Mouse (Mus musculus) limb, embryonic 11.5 days (tissue): ENCODE results near the gene Slc13a4. TPM values are rescaled to one million over a fixed set of nuclear protein-coding genes. Genes with fewer than 3 reads are reported as not detected.

Experiments used
- ATAC-seq: fragments of 200-750 bp; cut with Nextera tagmentation; 2 replicates; pipeline ENCODE4 v1.8.0; 2017; ENCODE audit warnings: low read depth; ENCODE audit not compliant: insufficient number of reproducible peaks, low FRiP score, low TSS enrichment
- DNase-seq: peaks from one replicate; pipeline ENCODE4 v3.0.0-alpha.2; 2015; ENCODE audit warnings: low spot score
- H3K27ac ChIP-seq: fragments of 300-500 bp; sonication (generic); replicated peaks from 2 replicates; pipeline ENCODE4 v1.5.1; 2014; ENCODE audit warnings: low read depth, mild to moderate bottlenecking, low read length
- H3K27me3 ChIP-seq: fragments of 300-500 bp; sonication (generic); 2 replicates; pipeline ENCODE4 v1.6.1; 2014; ENCODE audit warnings: mild to moderate bottlenecking, low read length, mixed read lengths; ENCODE audit not compliant: control insufficient read depth, insufficient read depth
- H3K36me3 ChIP-seq: fragments of 300-500 bp; sonication (generic); 2 replicates; pipeline ENCODE4 v1.6.1; 2014; ENCODE audit warnings: mild to moderate bottlenecking, low read length, moderate library complexity, mixed read lengths; ENCODE audit not compliant: control insufficient read depth, insufficient read depth
- H3K4me1 ChIP-seq: fragments of 300-500 bp; sonication (generic); 2 replicates; pipeline ENCODE4 v1.6.1; 2014; ENCODE audit warnings: low read length, mixed read lengths; ENCODE audit not compliant: control insufficient read depth, insufficient read depth
- H3K4me2 ChIP-seq: fragments of 300-500 bp; sonication (generic); 2 replicates; pipeline ENCODE4 v1.6.1; 2014; ENCODE audit warnings: low read depth, mild to moderate bottlenecking, moderate library complexity; ENCODE audit not compliant: severe bottlenecking
- H3K4me3 ChIP-seq: fragments of 300-500 bp; sonication (generic); 2 replicates; pipeline ENCODE4 v1.5.1; 2014; ENCODE audit warnings: low read depth, low read length
- H3K9ac ChIP-seq: fragments of 300-500 bp; sonication (generic); 2 replicates; pipeline ENCODE4 v1.6.1; 2014; ENCODE audit warnings: mild to moderate bottlenecking, low read length
- H3K9me3 ChIP-seq: fragments of 300-500 bp; sonication (generic); 2 replicates; pipeline ENCODE4 v1.6.1; 2016; ENCODE audit warnings: low read length; ENCODE audit not compliant: control insufficient read depth
- WGBS: fragments of 180-500 bp; shearing (Covaris S2); extraction: QIAGEN DNeasy Blood & Tissue Kit; methylation state at CpG from one replicate; pipeline ENCODE4 v1.1.7; 2014; 5-methylcytosine and 5-hydroxymethylcytosine counted together
- polyA plus RNA-seq: library from polyadenylated mRNA; unstranded; fragments of >200 nt; fragmentation: Nextera tagmentation; extraction: Ambion mirVana; gene quantifications from 2 replicates; pipeline ENCODE4 v1.2.1, GENCODE M21; 2014

Slc13a4 gene
- polyA plus RNA-seq, 1 experiment from 2014 or later: 0.13 TPM

- Histone ChIP-seq H3K27ac (no peak overlapping the region), H3K27me3 (no peaks in the 10 kb centered on the region), H3K36me3 (peaks cover 9% of the 10 kb centered on the region; the same call in 1 of the 2 replicates), H3K4me1 (peaks cover 9% of the 10 kb centered on the region), H3K4me3 (no peak overlapping the region), H3K9me3 (no peaks in the 10 kb centered on the region), H3K4me2 (no peak overlapping the region), H3K9ac (no peak overlapping the region)
- ATAC-seq: no peak
- 97% methylated on average over 2 of the region's 2 CpGs for WGBS
- no peak for DNase-seq
These were observed 49.0 kb downstream of the Slc13a4 start for GRCm38 (mm10) chr6:35258922-35259321.

- DNase-seq: no peak
- Histone ChIP-seq H3K9ac (no peak overlapping the region), H3K4me2 (no peak overlapping the region), H3K36me3 (peaks cover 5% of the 10 kb centered on the region; the same call in 1 of the 2 replicates), H3K9me3 (no peaks in the 10 kb centered on the region), H3K27ac (no peak overlapping the region), H3K27me3 (no peaks in the 10 kb centered on the region), H3K4me1 (peaks cover 15% of the 10 kb centered on the region), H3K4me3 (no peak overlapping the region)
- ATAC-seq: no peak
- WGBS: 85% methylated on average over 13 of the region's 13 CpGs
These were observed 50.2 kb downstream of the Slc13a4 start for GRCm38 (mm10) chr6:35257626-35258190.

GRCm38 (mm10) chr6:35256691-35257090 lies 51.2 kb downstream of the Slc13a4 start:
- Histone ChIP-seq H3K27me3 (no peaks in the 10 kb centered on the region), H3K27ac (no peak overlapping the region), H3K4me1 (peaks cover 15% of the 10 kb centered on the region)

GRCm38 (mm10) chr6:35255017-35255416 lies 52.9 kb downstream of the Slc13a4 start:
- no peak overlapping the region for H3K9ac ChIP-seq
- DNase-seq (no peak), ATAC-seq (no peak)
- H3K4me2 ChIP-seq: peak overlapping the region; percentile 65; the same call in 1 of the 2 replicates
- H3K36me3 ChIP-seq: no peaks in the 10 kb centered on the region
- no peak overlapping the region for H3K27ac ChIP-seq
- H3K4me3 ChIP-seq: no peak overlapping the region
- no peaks in the 10 kb centered on the region for H3K27me3 ChIP-seq
- H3K9me3 ChIP-seq: no peaks in the 10 kb centered on the region
- 81% methylated on average over 12 of the region's 12 CpGs for WGBS
- H3K4me1 ChIP-seq: peaks cover 15% of the 10 kb centered on the region

More at GRCm38 (mm10) chr6:35256691-35257090, 51.2 kb downstream of the Slc13a4 start:
- Histone ChIP-seq H3K9me3 (no peaks in the 10 kb centered on the region), H3K36me3 (peaks cover 2% of the 10 kb centered on the region; the same call in 1 of the 2 replicates), H3K4me2 (no peak overlapping the region), H3K9ac (no peak overlapping the region), H3K4me3 (no peak overlapping the region)
- no peak for DNase-seq
- ATAC-seq: no peak
- WGBS: 88% methylated on average over 7 of the region's 7 CpGs

GRCm38 (mm10) chr6:35254136-35254904 lies 53.6 kb downstream of the Slc13a4 start:
- peaks cover 15% of the 10 kb centered on the region for H3K4me1 ChIP-seq
- no peak for ATAC-seq
- H3K9ac ChIP-seq: no peak overlapping the region
- WGBS: 49% methylated on average over 9 of the region's 9 CpGs
- no peak for DNase-seq
- no peaks in the 10 kb centered on the region for H3K36me3 ChIP-seq
- H3K9me3 ChIP-seq: no peaks in the 10 kb centered on the region
- H3K4me2 ChIP-seq: peak overlapping the region; percentile 65
- 0 out of 2 replicates have a peak overlapping the region, but pooled peaks have one; percentile 8 for H3K27ac ChIP-seq
- peak overlapping the region; percentile 9; the same call in 1 of the 2 replicates for H3K4me3 ChIP-seq
- no peaks in the 10 kb centered on the region for H3K27me3 ChIP-seq

- no peak for ATAC-seq
- H3K27ac ChIP-seq: no peak overlapping the region
These were observed 54.5 kb downstream of the Slc13a4 start for GRCm38 (mm10) chr6:35253474-35253873.

GRCm38 (mm10) chr6:35252477-35253346 lies 55.2 kb downstream of the Slc13a4 start:
- no peaks in the 10 kb centered on the region for H3K36me3 ChIP-seq
- DNase-seq (peak; percentile 97), ATAC-seq (peak; percentile 89)
- H3K4me3 ChIP-seq: peak overlapping the region; percentile 84
- peak overlapping the region; percentile 78 for H3K9ac ChIP-seq
- no peaks in the 10 kb centered on the region for H3K27me3 ChIP-seq
- under 1% methylated on average over 60 of the region's 60 CpGs for WGBS
- peak overlapping the region; percentile 65 for H3K4me2 ChIP-seq
- H3K9me3 ChIP-seq: no peaks in the 10 kb centered on the region
- H3K4me1 ChIP-seq: peaks cover 15% of the 10 kb centered on the region
- 0 out of 2 replicates have a peak overlapping the region, but pooled peaks have one; percentile 39 for H3K27ac ChIP-seq

More at GRCm38 (mm10) chr6:35253474-35253873, 54.5 kb downstream of the Slc13a4 start:
- no peaks in the 10 kb centered on the region for H3K27me3 ChIP-seq
- peak overlapping the region; percentile 78; the same call in 1 of the 2 replicates for H3K9ac ChIP-seq
- H3K36me3 ChIP-seq: no peaks in the 10 kb centered on the region
- 43% methylated on average over 5 of the region's 5 CpGs for WGBS
- no peaks in the 10 kb centered on the region for H3K9me3 ChIP-seq
- no peak for DNase-seq
- peaks cover 15% of the 10 kb centered on the region for H3K4me1 ChIP-seq
- H3K4me2 ChIP-seq: peak overlapping the region; percentile 65
- H3K4me3 ChIP-seq: peak overlapping the region; percentile 84
